Mouse (Mus musculus) left cerebral cortex, postnatal 10 days (tissue): Measurements from ENCODE around the gene Rnf181. TPM values are rescaled to one million over a fixed set of nuclear protein-coding genes. Genes with fewer than 3 reads are reported as not detected.

Source experiments
- total RNA-seq, 2 experiments: library from RNA; stranded (reverse); gene quantifications; 2 replicates each; pipeline ENCODE4 v1.2.3; 2021

The Rnf181 gene
- total RNA-seq, 2 experiments from 2014 or later, result 66.0 to 68.3 TPM

Other genes starting within 250 kb of the Rnf181 start
- gene Atoh8, start 131.4 kb downstream of the Rnf181 start, total RNA-seq, result 1 to 10 TPM; 1.1 to 1.7 TPM
- gene Sftpb, start 62.3 kb downstream of the Rnf181 start, total RNA-seq, result not detected
- gene Usp39, start 21.8 kb downstream of the Rnf181 start, total RNA-seq, result 10 to 100 TPM; 31.8 to 33.6 TPM
- gene 0610030E20Rik, start 19.6 kb downstream of the Rnf181 start, total RNA-seq, result 10 to 100 TPM; 12.3 to 13.1 TPM
- gene Tmem150a, start 11.5 kb downstream of the Rnf181 start, total RNA-seq, result 10 to 100 TPM; 16.6 to 19.0 TPM
- gene Vamp5, start 13.5 kb upstream of the Rnf181 start, total RNA-seq, result 1 to 10 TPM; 3.4 to 4.5 TPM
- gene Vamp8, start 23.7 kb upstream of the Rnf181 start, total RNA-seq, result 1 to 10 TPM; 8.1 to 9.4 TPM
- 10 to 100 TPM; 19.8 to 21.1 TPM for gene Ggcx, start 47.4 kb upstream of the Rnf181 start, total RNA-seq
- gene Mat2a, start 72.6 kb upstream of the Rnf181 start, total RNA-seq, result 100 to 1,000 TPM; 158 to 195 TPM
- 1 to 10 TPM; 1.1 to 1.2 TPM for gene Sh2d6, start 154.8 kb upstream of the Rnf181 start, total RNA-seq
- 1 to 10 TPM; 2.8 to 4.0 TPM for gene Capg, start 177.4 kb upstream of the Rnf181 start, total RNA-seq
- 10 to 100 TPM; 13.0 to 14.4 TPM for gene Elmod3, start 231.5 kb upstream of the Rnf181 start, total RNA-seq
- gene Retsat, start 231.5 kb upstream of the Rnf181 start, total RNA-seq, result 10 to 100 TPM; 25.9 to 30.8 TPM